23 mouse cellular contexts compared by ENCODE assay signal in genomic region chr15:103375112-103375800, GRCm38 (mm10). TPM values are rescaled to one million over a fixed set of nuclear protein-coding genes. Genes with fewer than 3 reads are reported as not detected.
"Had no signal": no experiment of that assay in that cellular context is flagged by ENCODE, and none has a peak within 500 bp of the region (broad histone marks: within the 10 kb centered on the region; RNA-seq: fewer than 3 reads in every experiment).

No protein-coding gene starts in this region.

- H3K27me3 ChIP-seq: lung, embryonic 15.5 days; midbrain, embryonic 12.5 days; neural tube, embryonic 12.5 days; stomach, embryonic 15.5 days had no signal

- H3K4me1 ChIP-seq: midbrain, embryonic 12.5 days had no signal

- ATAC-seq: liver, postnatal 0 days; lung, postnatal 0 days; midbrain, embryonic 16.5 days had no signal

- H3K4me3 ChIP-seq: lung, embryonic 15.5 days; midbrain, embryonic 10.5 days; midbrain, embryonic 12.5 days; neural tube, embryonic 12.5 days; stomach, embryonic 15.5 days had no signal

- DNase-seq: liver, postnatal 0 days; lung, adult 2 months; lung, postnatal 14 days; lung, postnatal 36 days; midbrain, embryonic 14.5 days; right cerebral cortex, postnatal 14 days; thymus, adult 18-20 months; thymus, postnatal 14 days; thymus, postnatal 36 days had no signal

- H3K27ac ChIP-seq: lung, embryonic 15.5 days; macrophage; midbrain, embryonic 10.5 days; midbrain, embryonic 12.5 days; neural tube, embryonic 12.5 days; stomach, embryonic 15.5 days had no signal

- H3K4me2 ChIP-seq: lung, embryonic 15.5 days; midbrain, embryonic 12.5 days; neural tube, embryonic 12.5 days; stomach, embryonic 15.5 days had no signal

- H3K9me3 ChIP-seq: lung, embryonic 15.5 days; midbrain, embryonic 10.5 days; midbrain, embryonic 12.5 days; neural tube, embryonic 12.5 days; stomach, embryonic 15.5 days had no signal

- H3K36me3 ChIP-seq: lung, embryonic 15.5 days; midbrain, embryonic 10.5 days; midbrain, embryonic 12.5 days; neural tube, embryonic 12.5 days; stomach, embryonic 15.5 days had no signal

- H3K9ac ChIP-seq: liver, postnatal 0 days; lung, embryonic 15.5 days; midbrain, embryonic 12.5 days; neural tube, embryonic 12.5 days; stomach, embryonic 15.5 days had no signal

RNA-seq across cellular contexts. Expression of gene Gtsf1, which starts 55.0 kb away (rescaled TPM):
- total RNA-seq: megakaryocyte progenitor cell, adult 5-6 weeks; megakaryocyte-erythroid progenitor cell, adult 5-6 weeks; neutrophil, adult 5-6 weeks had no signal
- polyA plus RNA-seq: liver, postnatal 0 days; lung, adult 2 months; lung, postnatal 0 days; macrophage; midbrain, embryonic 10.5 days; midbrain, embryonic 12.5 days; midbrain, embryonic 16.5 days; neural tube, embryonic 12.5 days; neural tube, embryonic 14.5 days; spleen, adult 2 months; stomach, embryonic 15.5 days; thymus, postnatal 0 days had no signal
